Mouse (Mus musculus) kidney, postnatal 10 days (tissue): Measurements from ENCODE around the gene Arid5b.

Experiments
- DNase-seq: peaks from one replicate; pipeline ENCODE4 v3.0.0; 2021; ENCODE audit warnings: mixed read lengths

Gene Arid5b

GRCm38 (mm10) chr10:68134071-68134470, 144.5 kb downstream of the Arid5b start:
- DNase-seq, result no peak

DNA sequence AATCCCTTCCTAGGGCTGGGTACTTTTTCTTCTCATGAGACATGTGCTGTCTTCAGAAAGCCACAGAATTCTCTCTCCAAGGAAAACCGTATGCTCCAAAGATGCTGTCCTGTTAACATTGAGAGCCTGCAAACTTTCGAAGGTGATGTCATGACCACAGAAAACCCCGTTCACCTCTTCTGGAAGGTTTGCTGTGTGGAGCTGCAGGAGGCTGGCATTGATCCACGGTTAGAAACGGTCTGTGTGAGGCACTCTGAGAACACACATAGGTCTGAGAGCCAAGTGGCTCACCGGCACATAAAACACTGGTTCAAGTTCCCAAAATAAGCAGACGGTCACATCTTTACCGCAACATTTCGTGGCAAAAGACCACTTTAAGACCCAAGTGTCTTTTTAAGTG, 145.9 kb downstream of the Arid5b start:
- no peak for DNase-seq

GRCm38 (mm10) chr10:68132154-68132553, 146.4 kb downstream of the Arid5b start:
- DNase-seq, result no peak

- no peak for DNase-seq
These were observed 148.9 kb downstream of the Arid5b start for GRCm38 (mm10) chr10:68129651-68130050.

GRCm38 (mm10) chr10:68129009-68129408, 149.5 kb downstream of the Arid5b start:
- no peak for DNase-seq

DNA sequence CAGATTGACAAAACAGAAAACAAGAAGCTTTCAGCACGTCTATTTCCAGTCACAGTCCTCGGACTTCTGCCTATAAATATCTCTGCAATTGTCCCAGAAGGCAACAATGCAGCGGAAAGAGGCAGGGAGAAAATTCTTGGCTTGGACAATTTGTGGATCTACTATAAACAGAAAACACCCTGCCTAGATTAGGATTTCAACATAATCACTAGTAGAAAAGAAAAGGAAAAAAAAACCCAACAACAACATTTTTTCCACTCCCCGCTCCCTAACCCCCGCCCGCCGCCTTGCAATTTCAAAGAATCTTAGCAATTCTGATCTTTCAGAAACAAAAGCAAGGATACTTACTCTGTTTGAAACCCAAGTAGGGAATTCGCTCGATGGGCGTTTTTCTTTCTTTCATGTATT, 150.1 kb downstream of the Arid5b start:
- peak; percentile 62 for DNase-seq

DNA sequence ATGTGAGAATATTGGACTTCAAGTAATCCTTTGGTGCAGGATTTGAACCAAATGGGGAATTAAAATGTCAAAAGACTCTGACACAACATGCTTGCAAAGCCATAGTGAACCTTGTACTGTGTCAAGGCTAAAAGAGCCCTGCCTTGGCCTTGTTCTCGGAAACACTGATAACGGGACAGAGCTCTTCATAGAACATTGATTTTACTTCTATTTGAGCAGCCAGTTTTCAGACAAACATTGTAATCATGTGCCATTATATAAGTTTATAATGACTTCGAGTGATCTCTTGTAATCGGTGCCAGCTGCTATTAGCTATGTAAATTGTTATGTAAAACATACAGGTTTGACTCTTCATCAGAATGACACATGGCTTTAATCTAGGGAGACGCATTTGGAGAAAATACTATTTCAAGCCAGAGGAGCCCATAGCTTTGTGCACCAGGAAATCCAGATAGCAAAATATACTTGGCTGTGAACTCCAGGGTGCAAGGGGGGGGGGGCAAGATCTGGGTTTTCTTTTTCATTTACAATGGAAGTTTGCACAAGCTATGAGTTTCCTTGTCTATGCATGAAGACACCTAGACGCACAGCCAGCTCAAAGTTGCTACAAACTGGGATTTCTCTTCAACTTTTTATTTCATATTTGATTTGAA, 150.8 kb downstream of the Arid5b start:
- no peak for DNase-seq

- no peak for DNase-seq
These were observed 151.4 kb downstream of the Arid5b start for GRCm38 (mm10) chr10:68127104-68127503.

- no peak for DNase-seq
These were observed 152.0 kb downstream of the Arid5b start for GRCm38 (mm10) chr10:68126551-68126950.

DNA sequence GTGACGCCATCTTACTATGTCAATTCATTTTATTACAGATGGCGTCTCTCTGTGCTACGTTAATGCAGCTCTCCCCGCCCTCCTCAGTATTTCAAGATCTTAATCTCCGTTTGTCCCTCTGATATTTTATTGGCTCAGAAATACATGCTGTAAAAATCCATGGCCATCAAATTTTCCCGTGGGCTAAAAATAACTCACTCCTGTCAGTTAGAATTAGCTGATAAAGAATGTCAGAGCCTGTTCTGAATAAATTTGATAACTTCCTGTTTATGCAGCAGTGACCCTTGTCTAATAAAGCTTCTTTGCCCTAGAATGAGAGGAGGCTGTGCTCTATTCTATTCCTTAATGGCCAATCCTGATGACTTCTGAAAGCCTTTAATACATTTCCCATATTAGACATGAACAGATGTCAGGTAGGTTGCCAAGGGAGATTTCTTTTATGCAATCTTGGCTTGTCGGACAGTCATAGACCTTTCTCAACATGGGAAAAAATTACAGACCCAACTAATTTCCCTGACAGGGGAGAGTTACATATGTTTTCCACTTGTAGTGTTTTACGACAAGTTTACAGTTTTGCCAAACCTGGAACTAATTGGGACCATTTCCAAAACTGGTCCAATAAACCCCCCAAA, 152.5 kb downstream of the Arid5b start:
- no peak for DNase-seq

DNA sequence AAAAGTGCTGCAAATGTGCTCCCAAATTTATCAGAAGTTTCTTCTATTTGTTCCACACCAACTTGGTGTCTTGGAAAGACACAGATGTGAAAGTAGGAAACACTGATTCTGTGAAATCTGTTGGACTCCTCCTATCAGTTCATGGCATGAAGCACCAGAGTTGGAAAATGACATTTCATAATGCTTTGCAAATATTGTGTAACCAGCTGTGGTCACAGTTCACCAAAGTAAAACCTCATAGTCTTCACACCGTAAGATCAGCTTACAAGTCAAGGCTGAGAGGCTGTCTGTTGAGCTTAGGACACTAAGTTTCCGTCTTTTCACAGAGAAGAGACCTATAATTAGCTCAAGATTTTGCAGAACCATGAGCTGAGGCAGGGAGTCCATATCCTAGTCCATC, 153.6 kb downstream of the Arid5b start:
- DNase-seq, result no peak

DNA sequence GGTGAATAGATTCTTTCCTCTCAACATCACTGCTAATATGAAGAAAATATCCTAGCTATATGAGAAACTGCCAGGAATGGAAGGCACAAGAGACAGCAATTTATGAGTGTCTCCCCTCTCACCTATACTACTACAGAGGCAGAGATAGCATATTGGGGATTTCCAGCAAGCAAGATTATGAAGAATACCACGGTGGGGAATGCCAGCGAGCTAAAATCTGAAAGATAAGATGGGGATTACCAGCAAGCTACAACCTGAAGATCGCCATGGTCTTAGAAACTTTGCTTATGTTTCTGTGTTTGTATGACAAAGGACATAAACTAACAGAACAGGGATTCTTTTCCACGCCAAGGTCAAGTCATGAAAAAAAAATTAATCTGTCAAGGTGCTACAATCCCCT, 155.1 kb downstream of the Arid5b start:
- no peak for DNase-seq

- peak; percentile 9 for DNase-seq
These were observed 156.6 kb downstream of the Arid5b start for GRCm38 (mm10) chr10:68121960-68122359.

GRCm38 (mm10) chr10:68121251-68121650, 157.3 kb downstream of the Arid5b start:
- no peak for DNase-seq

DNA sequence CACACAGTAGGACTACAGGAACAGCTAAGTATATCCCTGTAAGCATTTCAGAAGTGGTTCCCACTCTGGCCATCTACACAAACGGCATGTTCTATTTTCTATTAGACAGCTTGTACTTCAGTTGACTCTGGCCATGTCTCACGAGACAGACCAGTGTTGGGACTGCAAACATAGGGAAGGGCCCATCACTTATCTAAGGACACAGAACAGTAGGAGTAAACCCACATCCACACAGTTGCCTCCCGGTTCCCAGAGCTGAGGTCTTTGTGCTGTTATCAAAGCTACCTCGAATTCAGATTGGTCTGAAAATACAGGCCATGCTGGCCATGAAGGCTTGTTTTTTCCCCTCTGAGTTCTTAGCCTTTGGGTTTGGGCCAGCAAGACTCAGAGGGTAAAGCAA, 158.5 kb downstream of the Arid5b start:
- no peak for DNase-seq

- DNase-seq, result peak; percentile 51
These were observed 159.3 kb downstream of the Arid5b start for GRCm38 (mm10) chr10:68119285-68119684.

DNA sequence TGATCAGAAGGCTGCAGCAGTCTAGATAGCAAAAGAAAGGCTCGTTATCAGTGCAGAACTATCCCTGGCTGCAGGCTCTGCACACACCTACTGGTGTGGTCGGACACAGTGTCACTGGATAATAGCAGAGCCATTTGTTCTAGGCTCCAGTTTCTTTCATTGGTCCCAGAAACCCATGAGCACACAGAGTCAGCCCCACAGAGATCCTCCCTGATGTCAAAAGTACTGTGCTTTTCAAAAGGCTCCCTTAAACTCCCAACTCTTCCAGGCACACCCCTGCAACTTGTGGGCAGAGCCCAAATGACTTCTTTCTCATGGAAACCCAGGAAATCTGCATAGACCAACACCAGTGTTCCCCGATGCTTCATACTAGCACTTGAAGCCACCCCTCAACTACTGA, 163.6 kb downstream of the Arid5b start:
- no peak for DNase-seq

DNA sequence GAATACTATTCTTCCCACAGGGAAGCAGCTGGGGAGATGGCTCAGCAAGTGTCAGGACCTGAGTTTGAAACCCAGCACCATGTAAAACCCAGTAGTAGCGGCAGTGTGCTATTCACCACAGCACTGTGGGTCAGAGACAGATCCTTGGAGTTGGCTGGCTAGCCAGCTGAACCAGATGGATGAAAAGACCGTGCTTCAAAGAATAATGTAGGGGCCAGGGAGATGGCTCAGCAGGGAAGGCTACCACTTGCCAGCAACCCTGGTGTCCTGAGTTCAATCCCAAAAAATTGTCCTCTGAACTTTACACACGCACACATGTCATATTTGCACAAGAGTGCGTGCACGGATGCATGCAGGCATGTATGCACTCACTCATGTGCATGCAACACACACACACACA, 164.9 kb downstream of the Arid5b start:
- no peak for DNase-seq

GRCm38 (mm10) chr10:68112983-68113382, 165.6 kb downstream of the Arid5b start:
- no peak for DNase-seq

GRCm38 (mm10) chr10:68110607-68111006, 167.9 kb downstream of the Arid5b start:
- no peak for DNase-seq

DNA sequence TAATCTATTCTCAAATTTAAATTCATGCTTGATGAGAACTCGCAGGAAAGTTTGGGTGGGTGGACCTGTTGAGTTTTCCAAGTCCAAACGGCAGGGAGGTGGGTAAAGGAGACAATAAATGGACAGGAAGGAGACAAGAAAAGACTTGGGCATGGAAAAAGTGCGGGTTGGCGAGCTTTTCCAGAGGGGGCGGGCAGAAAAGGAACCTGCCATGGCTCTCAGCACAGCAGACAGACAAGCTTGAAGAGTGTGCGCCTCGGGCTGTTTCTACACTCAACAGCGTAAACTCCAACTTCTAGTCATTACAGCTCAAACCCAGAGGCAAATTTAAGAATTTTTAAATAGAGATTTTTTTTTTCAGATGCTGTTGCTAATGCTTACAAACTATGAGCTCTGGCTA, 168.4 kb downstream of the Arid5b start:
- DNase-seq, result peak; percentile 4

- DNase-seq, result no peak
These were observed 168.9 kb downstream of the Arid5b start for GRCm38 (mm10) chr10:68109651-68110050.

- DNase-seq, result no peak
These were observed 170.8 kb downstream of the Arid5b start for GRCm38 (mm10) chr10:68107716-68108115.

- DNase-seq, result no peak
These were observed 172.1 kb downstream of the Arid5b start for GRCm38 (mm10) chr10:68106351-68106950.
